Mouse (Mus musculus) layer of hippocampus, postnatal 36 days (tissue): ENCODE measurements around the gene Pkn3. TPM values are rescaled to one million over a fixed set of nuclear protein-coding genes. Genes with fewer than 3 reads are reported as not detected.

Source experiments
- DNase-seq, 2 experiments: peaks; one replicate each; pipeline ENCODE4 v3.0.0; 2022
- total RNA-seq, 2 experiments: library from RNA; stranded (reverse); gene quantifications; 2 replicates each; pipeline ENCODE4 v1.2.3; 2021

Pkn3 gene
- total RNA-seq, 2 experiments from 2014 or later: 1.1 to 2.0 TPM

DNA sequence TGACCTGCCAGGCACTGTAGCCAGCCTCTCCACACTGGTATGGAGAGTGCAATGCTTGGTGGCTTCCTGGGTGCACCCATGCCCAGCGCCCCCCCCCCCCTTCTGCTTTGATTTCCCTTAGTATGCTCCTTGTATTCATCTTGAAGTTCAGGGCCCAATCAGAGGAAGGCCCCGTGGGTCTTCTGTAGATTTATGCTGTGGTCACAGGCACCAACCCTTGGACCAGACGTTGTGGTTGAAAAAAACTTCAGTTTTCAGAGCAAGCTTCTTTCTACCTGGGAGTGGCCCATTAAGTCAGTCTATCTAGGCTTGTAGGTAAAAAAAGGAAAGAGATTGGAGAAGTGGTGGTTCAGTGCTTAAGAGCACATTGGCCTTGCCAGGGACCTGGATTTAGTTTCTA is 13.7 kb upstream of the Pkn3 start:
- no peak for DNase-seq

DNA sequence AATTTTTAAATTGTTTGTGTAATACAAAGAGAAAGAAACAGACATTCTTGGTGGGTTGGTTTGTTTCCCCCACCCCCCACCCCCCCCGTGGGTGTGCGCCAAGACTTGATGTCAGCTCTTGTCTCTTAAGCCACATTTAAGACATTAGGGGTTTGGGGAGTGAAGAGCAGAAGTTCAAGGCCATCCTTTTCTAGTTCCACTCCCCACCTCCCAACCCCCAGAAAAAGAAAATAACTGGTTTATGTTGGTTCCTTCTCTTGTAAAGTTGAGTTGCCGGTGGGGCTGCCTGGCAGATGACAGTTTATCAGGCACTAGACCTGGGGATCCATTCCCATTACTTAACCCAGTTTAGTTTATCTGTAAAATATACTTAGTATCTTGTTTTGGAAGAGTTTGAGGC is 13.2 kb upstream of the Pkn3 start:
- DNase-seq: no peak

DNA sequence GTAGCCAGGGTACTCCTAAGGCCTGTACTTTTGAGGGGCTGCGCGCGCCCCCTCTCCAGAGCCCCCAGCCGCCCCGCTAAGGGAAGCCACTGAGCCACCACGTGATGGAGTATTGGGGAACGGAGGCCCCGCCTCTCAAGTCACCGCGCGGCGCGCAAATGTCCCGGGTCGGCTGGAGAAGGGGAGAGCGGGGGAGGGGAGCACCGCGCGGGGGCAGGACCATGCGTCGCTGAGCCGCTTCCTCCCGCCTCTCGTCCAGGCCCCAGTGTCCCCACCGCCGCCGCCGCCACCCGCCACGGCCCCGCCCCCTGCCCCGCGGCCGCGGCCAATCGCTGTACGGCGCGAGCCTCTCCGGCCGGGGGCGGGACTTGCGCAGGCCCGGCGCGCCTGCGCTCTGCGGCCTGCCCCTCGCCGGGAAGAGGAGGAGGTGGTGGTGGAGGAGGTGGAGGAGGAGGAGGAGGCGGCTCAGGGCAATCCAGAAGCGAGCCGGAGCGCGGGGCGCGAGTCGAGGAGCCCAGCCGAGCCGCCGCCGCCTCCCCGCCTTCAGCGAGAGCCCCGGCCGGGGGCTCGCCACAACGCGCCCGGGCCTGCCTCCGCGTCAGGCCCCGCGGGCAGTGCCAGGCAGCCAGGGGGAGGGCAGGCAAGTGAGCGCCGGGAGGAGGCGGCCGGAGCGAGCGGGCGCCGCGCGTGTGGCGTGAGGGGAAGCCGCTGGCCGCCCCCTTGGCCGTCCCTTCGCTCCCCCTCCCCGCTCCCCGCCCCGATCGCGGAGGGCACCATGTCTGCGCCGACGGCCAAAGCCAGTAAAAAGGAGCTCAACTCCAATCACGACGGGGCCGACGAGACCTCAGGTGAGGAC is 11.2 kb upstream of the Pkn3 start:
- DNase-seq: peak; percentile 93 to 94

DNA sequence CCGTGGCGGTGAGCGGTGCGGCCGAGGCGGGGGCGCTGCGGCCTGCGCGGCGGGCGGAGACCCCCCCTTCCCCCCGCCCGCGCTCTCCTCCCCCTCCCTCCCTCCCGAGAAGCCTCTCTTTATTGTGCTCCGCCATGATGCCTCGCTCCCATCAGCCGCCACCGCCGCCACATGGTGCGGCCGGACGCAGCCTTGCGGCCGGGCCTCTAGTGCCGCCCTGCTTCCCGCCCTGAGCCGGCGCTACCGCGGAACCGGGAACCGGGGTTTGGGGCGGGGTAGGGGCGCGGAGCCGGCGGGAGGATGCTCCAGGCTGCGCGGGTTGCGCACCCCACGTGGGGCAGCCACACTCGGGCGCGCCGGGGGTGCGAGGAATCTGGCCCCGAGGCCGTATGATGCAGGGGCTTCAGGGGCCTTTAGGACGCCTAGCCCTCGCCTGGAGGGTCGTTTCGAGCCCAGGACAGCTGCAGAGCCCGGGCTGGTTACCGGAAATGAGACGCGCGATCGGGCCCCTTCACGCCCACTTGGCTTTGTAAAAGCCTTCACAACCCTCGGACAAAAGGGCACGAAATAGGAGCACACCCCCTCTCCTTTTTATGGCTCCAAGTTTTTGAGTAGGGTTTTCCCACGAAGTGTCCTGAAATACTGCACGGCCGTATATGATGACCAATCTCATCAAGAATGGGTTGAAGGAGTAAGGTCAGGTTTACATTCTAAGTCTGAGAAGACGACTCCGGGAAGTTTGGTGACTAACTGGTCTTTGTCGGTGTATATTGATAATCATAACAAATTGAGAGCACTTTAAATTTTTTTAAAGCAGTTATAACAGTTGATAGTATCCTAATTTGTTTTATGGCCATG is 10.2 kb upstream of the Pkn3 start:
- peak; percentile 41 to 53 for DNase-seq

DNA sequence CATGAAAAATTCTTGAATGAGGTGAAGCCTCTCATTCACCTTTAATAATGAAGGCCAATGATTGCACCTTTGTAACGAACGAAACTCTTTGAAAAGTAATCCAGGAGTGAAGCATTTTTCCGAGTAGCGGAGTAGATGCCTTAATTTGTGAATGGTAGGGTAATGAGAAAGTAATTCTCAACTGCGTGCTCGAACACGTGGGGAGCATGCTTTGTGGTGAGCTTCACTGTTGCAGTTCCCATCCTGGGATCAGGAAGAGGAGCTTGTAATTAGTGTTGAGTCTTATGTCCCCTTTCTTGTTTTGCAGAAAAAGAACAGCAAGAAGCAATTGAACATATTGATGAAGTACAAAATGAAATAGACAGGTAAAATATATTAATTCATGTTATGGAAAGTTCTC is 9.5 kb upstream of the Pkn3 start:
- no peak for DNase-seq

DNA sequence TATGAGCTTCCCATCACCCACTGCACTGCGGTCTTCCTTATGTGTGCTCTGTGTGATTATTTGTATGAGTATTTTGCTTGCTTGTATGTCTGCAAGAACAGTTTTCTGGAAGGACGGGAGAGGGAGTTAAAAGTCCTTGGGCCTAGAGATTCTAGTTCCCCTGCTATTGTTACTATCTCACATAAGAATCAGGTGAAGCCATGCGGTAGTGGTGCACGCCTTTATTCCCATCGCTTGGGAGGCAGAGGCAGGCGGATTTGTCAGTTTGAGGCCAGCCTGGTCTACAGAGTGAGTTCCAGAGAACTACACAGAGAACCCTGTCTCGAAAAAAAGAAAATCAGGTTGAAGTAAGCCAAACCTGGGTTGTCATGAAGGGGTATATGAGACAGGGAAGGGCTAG is 4.6 kb upstream of the Pkn3 start:
- no peak for DNase-seq

DNA sequence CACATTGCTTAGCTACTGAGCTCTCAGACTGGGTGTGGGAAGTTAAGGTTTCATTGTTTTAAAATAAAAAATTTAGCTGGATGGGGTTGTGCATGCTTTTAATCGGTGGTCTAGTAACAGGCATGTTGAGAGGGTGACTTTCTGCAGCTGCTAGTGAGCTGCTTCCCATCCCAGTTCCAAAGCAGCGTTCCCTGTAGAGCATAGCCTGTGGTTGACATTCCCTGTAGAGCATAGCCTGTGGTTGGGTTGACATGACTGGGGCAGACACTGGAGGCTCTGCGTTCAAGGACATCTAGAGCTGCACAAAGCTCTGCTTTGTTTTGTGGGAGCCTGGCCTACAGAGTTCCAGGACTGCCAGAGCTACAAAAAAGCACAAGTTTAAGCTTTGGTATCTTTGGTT is 4.2 kb upstream of the Pkn3 start:
- no peak for DNase-seq

DNA sequence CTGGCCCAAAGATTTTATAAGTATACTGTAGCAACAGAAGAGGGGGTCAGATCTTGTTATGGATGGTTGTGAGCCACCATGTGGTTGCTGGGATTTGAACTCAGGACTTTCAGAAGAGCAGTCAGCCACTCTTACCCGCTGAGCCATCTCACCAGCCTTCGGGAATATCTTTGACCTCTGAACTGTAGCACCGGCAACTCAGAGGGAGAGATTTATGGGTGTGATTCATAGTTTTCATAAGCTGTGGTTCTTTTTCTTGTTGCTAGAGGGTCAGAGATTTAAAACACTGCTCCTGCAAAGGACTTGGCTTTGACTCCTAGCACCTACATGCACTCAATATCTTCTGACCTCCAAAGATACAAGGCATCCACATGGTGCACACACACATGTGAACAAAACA is 1.9 kb upstream of the Pkn3 start:
- DNase-seq: no peak

DNA sequence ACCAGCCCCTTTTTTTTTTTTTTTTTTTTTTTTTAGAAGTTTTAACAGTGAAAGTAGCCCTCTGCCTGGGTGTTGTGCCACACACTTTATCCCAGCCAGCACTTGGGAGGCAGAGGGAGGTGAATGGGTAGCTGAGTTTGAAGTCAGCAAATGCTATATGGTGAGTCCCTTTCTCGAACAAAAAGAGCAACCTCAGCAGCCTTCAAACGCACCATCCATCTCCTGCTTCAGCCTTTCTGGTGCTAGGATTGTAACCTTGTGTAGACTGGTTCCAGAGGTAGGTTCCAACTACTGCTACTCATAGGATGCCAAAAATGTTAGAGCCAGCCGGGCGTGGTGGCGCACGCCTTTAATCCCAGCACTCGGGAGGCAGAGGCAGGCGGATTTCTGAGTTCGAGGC is 1.0 kb upstream of the Pkn3 start:
- DNase-seq: no peak

DNA sequence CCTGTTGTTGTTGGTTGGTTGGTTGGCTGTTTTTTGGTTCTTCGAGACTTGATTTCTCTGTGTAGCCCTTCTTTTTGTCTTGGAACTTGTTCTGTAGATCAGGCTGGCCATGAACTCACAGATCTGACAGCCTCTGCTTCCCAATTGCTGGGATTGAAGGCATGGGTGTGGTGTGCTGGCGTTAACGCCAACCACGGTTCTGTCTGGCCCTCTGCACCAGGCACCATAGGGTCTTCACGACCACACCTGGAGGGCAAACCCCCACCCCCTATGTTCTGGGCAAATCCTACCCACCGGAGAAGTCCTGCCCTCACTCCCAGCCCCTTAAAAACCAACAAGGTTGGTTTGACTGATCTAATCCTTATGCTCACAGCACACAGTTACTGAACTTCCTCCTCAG is 525 bp upstream of the Pkn3 start:
- no peak for DNase-seq

DNA sequence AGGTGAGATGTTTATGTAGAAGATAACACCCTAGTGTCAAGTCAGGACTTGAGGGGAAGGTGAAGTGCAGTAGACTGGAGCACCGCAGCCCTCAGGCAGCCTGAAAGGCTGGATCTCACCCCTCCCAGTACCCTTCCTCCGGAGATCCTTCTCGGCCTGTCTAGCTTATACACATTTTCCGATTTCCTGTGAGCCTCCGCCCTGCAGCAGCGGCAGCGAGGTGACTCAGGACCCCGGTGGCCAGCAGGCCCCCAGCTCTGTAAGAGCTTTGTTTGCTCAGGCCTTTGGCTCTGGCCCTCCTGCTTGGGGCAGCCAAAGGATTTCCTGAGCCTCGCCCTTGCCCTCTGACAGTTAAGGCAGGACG is 847 bp downstream of the Pkn3 start:
- no peak for DNase-seq

DNA sequence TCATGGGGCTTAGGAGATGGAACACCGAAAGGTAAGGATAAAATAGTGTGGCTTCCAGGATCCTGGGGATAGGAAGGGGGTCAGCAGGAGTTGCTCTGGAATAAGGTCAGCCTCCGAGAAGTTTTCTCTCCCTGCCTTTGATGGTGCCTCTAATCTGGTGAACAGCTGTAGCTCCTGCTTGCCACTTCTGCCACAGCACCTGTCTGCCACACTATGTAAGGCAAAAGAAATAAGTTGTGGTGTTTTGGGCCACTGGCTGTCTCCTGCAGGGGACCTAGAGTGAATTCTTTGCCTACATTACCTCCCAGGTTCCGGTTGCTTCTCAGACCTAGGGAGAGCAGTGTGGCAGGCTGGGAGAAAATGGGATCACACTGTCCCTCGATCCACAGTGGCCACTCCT is 1.3 kb downstream of the Pkn3 start:
- no peak for DNase-seq

DNA sequence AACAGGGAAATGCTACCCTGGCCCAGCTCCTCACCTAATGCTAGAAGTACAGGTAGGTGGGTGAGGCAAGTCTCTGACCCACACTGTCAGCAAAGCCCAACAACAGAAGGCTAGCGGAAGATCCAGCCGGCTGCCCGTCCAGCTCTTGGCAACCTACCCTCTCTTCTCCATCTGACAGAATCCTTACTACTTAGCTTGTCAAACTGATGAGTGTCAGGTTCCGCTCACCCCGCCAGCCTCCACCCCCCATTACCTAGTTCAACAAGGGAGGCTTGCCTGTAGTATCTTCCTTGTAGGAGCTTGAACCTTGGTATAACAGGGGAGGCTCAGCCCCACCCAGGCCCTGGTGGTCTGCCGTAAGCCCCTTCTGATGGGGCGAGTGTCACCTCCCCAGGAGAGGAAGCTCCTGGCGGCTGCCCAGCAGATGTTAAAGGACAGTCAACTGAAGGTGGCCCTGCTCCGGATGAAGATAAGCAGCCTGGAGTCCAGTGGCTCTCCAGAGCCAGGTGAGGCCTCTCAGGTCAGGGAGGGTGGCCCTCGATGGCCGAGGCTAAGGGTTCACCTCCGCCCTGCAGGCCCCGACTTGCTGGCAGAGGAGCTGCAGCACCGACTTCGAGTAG is 2.8 kb downstream of the Pkn3 start:
- DNase-seq: no peak

DNA sequence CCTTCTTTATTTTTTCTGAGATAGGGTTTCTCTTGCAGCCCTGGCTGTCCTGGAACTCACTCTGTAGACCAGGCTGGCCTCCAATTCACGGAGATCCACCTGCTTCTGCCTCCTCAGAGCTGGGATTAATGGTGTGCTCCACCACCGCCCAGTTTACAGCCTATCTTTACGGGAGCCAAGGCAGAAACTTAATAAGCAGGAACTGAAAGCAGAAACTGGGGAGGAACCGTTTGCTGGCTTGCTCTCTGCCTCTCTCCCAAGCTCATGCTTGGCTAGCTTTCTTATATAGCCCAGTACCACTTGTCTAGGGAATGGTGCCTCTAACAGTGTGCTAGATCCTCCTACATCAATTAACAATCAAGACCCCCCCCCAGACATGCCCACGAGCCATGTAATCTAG is 6.6 kb downstream of the Pkn3 start:
- DNase-seq: no peak

DNA sequence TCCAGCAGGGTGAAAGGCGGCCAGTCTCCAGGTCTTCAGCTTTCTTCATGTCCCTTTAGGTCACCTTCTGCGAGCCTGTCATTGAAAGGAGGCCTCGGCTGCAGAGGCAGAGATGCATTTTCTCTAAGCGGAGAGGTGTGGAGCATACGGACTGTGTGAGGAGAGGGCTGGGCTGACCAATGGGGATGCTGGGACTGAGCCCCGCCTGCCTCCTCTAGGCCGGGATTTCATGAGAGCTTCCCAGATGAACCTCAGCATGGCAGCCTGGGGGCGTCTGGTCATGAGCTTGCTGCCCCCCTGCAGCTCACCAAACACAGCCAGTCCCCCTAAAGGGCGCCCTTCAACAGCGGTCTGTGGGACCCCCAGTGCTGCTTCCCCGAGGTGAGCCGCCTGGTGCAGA is 7.1 kb downstream of the Pkn3 start:
- no peak for DNase-seq

DNA sequence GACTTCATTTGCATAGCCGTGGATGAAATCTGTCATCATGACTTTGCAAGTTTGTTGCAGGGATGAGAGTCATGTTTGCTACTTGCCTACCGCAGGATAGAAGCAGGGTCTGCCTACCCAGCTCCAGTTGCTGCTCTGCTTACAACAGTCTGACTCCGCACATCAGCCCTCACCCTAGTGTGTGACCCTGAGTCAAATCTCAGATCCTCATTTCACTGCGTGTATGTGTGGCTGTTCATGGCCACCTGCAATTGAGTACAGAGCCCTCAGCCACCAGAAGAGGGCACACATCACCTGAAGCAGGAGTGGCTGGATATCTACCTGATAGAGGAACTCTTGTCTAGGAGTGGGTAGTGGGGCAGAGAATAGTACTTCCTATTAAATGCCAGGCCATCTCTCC is 9.8 kb downstream of the Pkn3 start:
- DNase-seq: no peak

DNA sequence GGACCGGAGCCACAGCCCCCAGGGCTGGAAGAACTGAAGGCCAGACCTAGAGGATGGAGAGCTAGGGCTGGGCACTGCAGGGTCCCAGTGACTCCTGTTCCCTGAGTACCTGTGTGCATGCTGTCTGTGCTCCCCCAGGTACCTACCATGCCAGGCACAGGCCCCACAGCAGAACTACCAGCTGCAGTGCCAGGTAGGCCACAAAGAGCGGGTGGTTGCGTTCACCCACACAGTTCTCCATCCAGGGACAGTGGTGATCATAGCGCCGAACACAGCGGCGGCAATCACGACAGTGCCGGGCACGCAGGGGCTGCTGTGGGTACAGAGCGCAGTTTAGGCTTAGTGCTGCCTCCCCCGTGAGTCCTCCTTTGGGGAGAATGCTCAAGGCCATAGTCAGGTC is 14.0 kb downstream of the Pkn3 start:
- DNase-seq: no peak

DNA sequence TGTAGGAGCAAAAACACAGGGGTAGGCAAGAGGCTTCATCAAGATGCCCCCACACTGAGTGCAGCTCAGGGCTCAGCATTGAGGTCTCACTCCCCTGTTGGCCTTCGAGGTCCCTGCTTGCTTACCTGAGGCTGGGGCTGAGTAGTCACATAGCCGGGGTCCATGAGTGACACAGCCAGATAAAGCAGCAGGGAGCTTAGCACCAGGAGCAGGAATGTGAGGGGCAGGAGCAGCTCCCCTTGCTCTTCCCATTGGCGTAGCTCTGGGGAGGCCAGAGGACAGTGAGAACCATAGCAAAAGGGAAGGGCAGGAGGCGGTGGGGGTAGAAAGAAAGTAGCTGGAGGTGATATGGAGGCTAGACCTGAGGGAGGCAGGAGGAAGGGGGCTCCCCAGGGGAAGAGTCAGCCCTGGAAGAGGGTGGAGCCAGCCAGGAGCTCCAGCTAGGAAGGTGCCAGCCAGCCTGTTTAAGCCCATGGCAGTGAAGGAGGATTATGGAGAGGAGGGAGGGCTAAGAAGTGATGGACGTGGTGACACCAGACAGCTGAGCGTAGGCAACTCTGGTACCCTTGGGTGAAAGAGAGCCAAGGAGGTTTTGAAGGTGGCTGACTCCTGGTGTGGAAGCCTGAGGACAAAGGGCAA is 14.9 kb downstream of the Pkn3 start:
- DNase-seq: no peak

DNA sequence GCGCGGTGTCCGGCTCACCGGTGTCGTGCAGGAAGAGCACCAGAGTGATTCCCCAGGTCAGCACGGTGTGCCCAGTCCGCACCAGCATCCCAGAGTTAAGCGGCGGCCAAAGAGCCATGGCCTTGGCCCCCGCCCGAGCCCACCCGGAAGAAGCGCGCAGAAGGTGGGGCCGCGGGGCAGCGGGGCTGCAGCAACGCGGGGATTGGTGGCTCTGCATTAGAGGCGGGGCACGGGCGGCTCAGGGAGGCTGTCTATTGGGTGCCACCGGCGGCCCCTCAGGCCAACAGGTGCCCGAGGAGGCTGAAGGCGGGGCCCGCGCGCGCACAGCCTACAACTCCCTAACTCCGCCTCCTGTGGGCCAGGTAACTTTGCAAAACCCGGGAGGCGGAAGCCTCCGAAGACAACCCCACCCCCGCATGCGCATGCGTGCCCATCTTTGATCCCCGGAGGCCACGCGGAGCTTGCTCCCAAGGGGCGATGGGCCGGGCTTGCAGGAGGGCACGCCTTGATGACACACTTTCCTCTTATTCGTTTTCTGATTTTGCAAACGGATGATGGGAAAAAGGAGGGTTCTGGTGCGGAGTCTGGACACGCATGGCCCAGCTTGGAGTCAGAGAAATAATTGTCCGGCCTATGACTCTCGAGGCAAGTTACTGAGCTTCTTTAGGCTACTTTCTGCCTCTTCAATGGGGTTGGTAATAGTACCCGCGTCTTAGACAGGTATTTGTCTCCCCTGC is 16.2 kb downstream of the Pkn3 start, which contains the start of gene Zdhhc12:
Gene Zdhhc12, minus strand, starts transcription at position 178 of the 737 bp plus-strand sequence.
- DNase-seq: peak; percentile 91 to 94

DNA sequence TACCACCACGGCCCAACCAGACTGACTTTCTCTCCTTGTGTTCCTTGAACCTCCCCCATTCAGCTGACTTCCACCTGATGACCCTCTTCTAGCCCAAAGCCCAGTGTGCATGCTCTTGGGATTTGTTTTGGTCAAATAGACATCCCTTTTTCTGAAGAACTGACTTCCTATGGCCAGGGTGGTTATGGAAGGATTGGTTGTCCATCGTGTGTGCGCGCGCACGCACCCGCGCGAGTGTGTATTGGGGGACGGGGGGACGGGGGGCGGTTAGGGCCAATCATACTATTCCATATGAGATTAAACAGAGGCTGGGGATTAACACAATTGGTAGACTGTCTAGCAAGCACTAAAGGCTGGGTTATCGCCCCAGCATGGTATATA is 16.7 kb downstream of the Pkn3 start:
- DNase-seq: no peak

DNA sequence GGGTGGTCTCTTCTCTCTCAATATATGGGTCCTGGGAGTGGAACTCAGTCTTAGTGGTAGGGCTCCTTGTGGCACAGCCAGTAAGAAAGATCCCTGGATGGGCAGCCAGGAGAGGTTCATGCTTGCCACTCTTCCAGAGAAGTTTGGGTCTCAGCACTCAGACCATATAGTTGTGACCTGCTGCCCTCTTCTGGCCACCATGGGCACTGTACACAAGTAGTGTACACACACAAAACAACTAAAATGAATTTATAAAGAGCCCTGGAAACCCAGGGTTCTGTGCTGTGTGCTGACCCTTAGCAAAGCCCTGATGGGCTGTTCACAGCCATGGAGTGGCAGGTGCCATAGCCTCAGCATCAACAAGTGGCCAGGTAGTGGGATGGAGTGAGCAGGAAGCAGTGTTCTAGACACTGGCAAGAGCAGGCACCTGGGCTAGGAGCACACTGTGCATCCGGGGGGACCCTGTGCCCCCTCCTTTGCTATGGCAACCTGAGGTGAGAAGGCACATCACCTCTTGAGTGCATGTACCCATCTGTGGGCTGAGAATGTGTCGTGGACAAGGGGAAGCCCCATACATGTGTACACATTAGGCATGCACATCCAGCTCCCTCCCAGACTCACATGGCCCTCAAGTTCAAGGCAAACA is 18.5 kb downstream of the Pkn3 start:
- DNase-seq: no peak

DNA sequence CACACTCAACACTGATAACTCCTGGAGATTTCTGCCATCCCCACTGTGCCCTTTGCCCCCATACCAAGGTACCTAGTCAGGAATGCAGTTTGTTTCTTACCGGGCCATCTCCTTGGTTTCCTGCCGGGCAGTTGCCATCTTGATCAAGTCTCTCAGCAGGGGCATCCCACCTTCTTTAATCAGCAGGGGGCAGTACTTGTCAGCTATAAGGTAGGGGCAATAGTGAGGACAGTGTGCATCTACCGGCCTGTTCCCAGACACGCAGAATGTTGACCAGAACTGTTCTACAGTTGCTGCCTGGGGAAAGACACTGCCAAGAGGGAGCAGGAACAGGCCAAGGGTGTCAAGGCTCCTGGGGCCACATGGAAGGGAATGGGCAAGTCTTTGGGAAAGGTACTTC is 22.7 kb downstream of the Pkn3 start:
- DNase-seq: no peak
